Mouse (Mus musculus): ENCODE results near the gene Cdk2ap2. TPM values are rescaled to one million over a fixed set of nuclear protein-coding genes. Genes with fewer than 3 reads are reported as not detected.

Gene Cdk2ap2
- polyA plus RNA-seq, 1 experiment from 2014 or later = 66.9 TPM

DNA sequence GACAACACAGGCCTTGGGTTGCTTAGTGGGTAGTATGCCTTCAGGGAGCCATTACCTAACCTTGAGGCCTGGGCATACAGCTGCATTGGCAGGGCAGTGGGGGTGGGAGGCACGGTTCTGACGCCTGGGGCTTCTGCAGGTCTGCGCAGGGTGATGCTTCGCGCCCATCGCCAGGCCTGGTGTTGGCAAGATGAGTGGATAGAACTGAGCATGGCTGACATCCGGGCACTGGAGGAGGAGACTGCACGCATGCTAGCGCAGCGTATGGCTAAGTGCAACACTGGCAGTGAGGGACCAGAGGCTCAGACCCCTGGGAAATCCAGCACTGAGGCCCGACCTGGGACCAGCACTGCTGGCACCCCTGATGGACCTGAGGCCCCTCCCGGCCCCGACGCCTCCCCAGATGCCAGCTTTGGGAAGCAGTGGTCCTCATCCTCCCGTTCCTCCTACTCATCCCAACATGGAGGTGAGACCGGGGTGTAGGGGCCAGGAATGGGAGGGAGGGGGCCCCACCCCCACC lies 7.8 kb downstream of the Cdk2ap2 start:
- Histone ChIP-seq H3K9ac (replicated peaks) (peak overlapping the region; percentile 18; the same call in 1 of the 2 replicates), H3K27ac (no peak overlapping the region), H3K9me3 (no peaks in the 10 kb centered on the region), H3K4me2 (no peak overlapping the region), H3K4me3 (replicated peaks) (no peak overlapping the region), H3K36me3 (peaks cover 6% of the 10 kb centered on the region; the same call in 1 of the 2 replicates), H3K27me3 (peaks cover 37% of the 10 kb centered on the region), H3K4me1 (replicated peaks) (peaks cover 23% of the 10 kb centered on the region)
- WGBS = 90% methylated on average over 16 of the region's 16 CpGs
- no peak for ATAC-seq (ENCODE audit: insufficient number of reproducible peaks, insufficient read depth, low FRiP score, low TSS enrichment, low read depth)

DNA sequence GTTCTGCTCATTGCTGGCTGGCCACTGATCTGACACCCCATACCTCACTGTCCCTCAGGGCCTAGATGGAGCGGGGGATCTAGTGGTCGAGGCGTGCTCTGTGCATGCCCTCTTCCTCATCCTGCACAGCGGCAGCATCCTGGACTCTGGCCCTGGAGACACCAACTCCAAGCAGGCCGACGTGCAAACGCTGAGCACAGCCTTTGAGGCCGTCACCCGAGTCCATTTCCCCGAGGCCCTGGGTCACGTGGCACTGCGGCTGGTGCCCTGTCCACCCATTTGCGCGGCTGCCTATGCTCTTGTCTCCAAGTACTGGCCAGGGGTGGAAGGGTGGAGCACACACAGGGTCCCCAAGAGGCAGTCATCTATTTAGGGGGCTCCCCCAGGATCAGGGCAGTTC lies 9.7 kb downstream of the Cdk2ap2 start:
- no peaks in the 10 kb centered on the region for H3K9me3 ChIP-seq
- H3K27ac ChIP-seq = no peak overlapping the region
- peaks cover 4% of the 10 kb centered on the region; the same call in 1 of the 2 replicates for H3K4me1 ChIP-seq (replicated peaks)
- peaks cover 10% of the 10 kb centered on the region for H3K36me3 ChIP-seq
- H3K27me3 ChIP-seq = peaks cover 18% of the 10 kb centered on the region
- H3K4me3 ChIP-seq (replicated peaks) = no peak overlapping the region
- no peak overlapping the region for H3K4me2 ChIP-seq
- no peak overlapping the region for H3K9ac ChIP-seq (replicated peaks)
- no peak for ATAC-seq (ENCODE audit: insufficient number of reproducible peaks, insufficient read depth, low FRiP score, low TSS enrichment, low read depth)
- WGBS = 88% methylated on average over 14 of the region's 14 CpGs

DNA sequence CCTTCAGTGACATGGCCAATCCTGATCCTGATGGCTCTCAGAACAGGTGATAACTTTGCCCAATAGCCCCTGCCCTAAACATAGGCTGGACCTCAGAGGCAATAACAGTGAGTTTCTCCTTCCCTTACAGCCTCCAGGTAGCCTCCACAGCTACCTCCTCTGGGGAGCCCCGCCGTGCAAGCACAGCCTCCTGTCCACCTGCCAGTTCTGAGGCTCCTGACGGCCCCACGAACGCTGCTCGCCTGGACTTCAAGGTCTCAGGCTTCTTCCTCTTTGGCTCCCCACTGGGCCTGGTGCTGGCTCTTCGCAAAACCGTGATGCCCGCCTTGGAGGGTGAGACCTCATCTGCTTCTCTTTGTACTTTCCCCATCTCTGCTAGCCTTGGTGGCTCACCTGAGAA lies 11.6 kb downstream of the Cdk2ap2 start:
- Histone ChIP-seq H3K9me3 (no peaks in the 10 kb centered on the region), H3K36me3 (peaks cover 26% of the 10 kb centered on the region), H3K27me3 (no peaks in the 10 kb centered on the region), H3K4me3 (replicated peaks) (no peak overlapping the region), H3K9ac (replicated peaks) (no peak overlapping the region), H3K27ac (no peak overlapping the region), H3K4me1 (replicated peaks) (peaks cover 10% of the 10 kb centered on the region), H3K4me2 (no peak overlapping the region)
- ATAC-seq (ENCODE audit: insufficient number of reproducible peaks, insufficient read depth, low FRiP score, low TSS enrichment, low read depth) = no peak
- WGBS = 87% methylated on average over 9 of the region's 9 CpGs

DNA sequence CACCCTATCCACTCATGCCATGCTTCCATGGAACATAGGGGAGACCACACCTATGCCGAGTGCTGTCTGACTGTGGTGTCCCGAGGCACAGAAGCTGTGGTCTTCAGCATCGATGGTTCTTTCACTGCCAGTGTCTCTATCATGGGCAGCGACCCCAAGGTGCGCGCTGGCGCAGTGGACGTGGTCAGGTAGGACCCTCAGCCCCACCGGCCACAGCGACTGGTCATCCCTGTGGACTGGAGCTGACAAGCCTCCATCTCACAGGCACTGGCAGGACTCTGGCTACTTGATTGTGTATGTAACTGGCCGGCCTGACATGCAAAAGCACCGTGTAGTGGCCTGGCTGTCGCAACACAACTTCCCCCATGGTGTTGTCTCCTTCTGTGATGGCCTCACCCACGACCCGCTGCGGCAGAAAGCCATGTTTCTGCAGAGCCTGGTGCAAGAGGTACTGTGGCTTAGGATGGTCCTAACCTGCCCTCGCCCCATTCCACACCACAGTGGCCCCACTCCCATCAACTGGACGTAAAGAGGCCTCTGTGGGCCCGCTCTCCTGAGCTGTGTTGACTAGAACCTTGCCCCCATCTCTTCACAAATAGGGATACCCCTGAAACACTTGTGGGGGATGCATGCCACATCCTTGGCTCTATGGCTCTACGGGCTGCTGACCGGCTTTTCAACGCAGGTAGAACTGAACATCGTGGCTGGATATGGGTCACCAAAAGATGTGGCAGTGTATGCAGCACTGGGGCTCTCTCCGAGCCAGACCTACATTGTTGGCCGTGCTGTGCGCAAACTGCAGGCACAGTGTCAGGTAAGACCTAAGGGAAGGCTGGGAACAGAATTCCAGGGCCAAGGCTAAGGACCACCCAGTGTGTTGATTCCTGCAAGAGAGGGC lies 15.3 kb downstream of the Cdk2ap2 start:
- ATAC-seq (ENCODE audit: insufficient number of reproducible peaks, insufficient read depth, low FRiP score, low TSS enrichment, low read depth) = no peak
- WGBS = 93% methylated on average over 26 of the region's 26 CpGs
- H3K36me3 ChIP-seq = peaks cover 61% of the 10 kb centered on the region

DNA sequence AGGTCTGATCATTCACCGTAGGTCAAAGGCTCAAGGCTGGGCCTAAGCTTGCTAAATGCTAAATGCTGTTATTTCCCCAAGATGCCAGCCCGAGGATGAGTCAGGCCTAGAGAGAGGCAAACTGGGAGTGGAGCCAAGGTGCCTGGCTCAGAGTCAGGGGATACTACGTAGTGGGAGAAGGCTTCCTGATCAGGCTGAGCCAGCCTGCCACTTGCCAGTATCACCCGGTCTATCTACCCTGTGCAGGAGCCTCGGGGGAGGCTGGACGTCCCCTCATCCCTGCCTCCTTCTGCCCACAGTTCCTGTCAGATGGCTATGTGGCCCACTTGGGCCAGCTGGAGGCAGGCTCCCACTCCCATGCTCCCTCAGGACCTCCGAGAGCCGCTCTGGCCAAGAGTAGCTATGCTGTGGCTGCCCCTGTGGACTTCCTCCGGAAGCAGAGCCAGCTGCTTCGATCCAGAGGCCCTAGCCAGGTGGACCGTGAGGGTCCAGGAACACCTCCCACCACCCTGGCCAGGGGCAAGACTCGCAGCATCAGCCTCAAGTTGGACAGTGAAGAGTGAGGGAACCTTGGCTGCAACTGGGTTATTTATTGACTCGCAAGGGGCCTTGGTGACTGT lies 16.3 kb downstream of the Cdk2ap2 start:
- H3K4me3 ChIP-seq (replicated peaks) = no peak overlapping the region
- peaks cover 19% of the 10 kb centered on the region for H3K4me1 ChIP-seq (replicated peaks)
- H3K9me3 ChIP-seq = no peaks in the 10 kb centered on the region
- H3K27ac ChIP-seq = peak overlapping the region; percentile 83
- H3K4me2 ChIP-seq = peak overlapping the region; percentile 15; the same call in 1 of the 2 replicates
- H3K9ac ChIP-seq (replicated peaks) = no peak overlapping the region; the same call in 1 of the 2 replicates
- 79% methylated on average over 13 of the region's 13 CpGs for WGBS
- 0 out of 2 replicates have a peak, but pooled peaks have one; percentile 14 for ATAC-seq (ENCODE audit: insufficient number of reproducible peaks, insufficient read depth, low FRiP score, low TSS enrichment, low read depth)
- H3K36me3 ChIP-seq = peaks cover 71% of the 10 kb centered on the region
- H3K27me3 ChIP-seq = no peaks in the 10 kb centered on the region

More for the DNA sequence above, 15.3 kb downstream of the Cdk2ap2 start:
- H3K4me1 ChIP-seq (replicated peaks) = peaks cover 19% of the 10 kb centered on the region
- H3K9ac ChIP-seq (replicated peaks) = no peak overlapping the region
- H3K9me3 ChIP-seq = no peaks in the 10 kb centered on the region
- H3K27me3 ChIP-seq = no peaks in the 10 kb centered on the region
- no peak overlapping the region for H3K27ac ChIP-seq
- no peak overlapping the region for H3K4me3 ChIP-seq (replicated peaks)
- H3K4me2 ChIP-seq = no peak overlapping the region

DNA sequence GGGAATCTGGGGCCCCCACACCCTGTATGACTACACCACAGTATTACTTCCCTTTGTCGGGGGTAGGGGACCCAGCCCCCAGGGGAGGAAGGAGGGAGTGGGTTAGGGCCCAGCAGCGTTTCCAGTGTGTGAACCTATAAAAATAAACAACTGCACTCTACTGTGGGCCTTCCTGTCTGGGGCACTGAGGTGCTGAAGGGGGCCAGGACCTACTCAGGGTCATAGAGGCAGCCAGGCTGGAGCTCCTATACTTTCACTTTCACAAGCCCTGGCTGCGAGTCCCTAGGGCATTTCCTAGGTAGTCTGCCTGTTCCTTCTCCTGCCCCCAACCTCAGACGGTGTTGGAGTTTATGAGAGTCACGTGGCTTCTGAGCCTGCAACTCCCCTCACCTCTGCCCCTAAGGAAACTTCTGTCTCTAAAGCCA lies 16.8 kb downstream of the Cdk2ap2 start:
- peak; percentile 22; the same call in 1 of the 2 replicates for ATAC-seq (ENCODE audit: insufficient number of reproducible peaks, insufficient read depth, low FRiP score, low TSS enrichment, low read depth)
- no peaks in the 10 kb centered on the region for H3K9me3 ChIP-seq
- H3K9ac ChIP-seq (replicated peaks) = peak overlapping the region; percentile 4; the same call in 1 of the 2 replicates
- H3K4me1 ChIP-seq (replicated peaks) = peaks cover 19% of the 10 kb centered on the region
- no peaks in the 10 kb centered on the region for H3K27me3 ChIP-seq
- no peak overlapping the region for H3K4me3 ChIP-seq (replicated peaks)
- peak overlapping the region; percentile 15; the same call in 1 of the 2 replicates for H3K4me2 ChIP-seq
- peak overlapping the region; percentile 83 for H3K27ac ChIP-seq
- WGBS = 23% methylated on average over 5 of the region's 5 CpGs
- H3K36me3 ChIP-seq = peaks cover 74% of the 10 kb centered on the region

DNA sequence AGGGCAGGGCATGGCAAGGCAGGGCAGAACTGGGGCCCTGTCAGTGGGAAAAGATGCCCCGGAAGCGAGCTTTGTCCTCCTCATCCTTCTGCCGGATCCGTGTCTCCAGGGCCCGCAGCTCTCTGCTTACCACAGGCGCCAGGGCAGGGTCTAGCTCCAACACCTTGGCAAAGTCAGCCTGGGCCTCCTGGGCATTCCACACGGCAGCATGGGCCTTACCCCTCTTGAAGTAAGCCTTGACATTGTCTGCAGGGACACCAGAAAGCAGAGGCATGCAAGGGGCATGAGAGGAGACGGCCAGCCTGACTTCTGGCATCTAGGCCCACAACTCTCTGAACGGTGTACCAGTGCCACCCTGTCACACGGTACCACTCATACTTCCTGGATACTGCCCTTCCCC lies 17.6 kb downstream of the Cdk2ap2 start:
- H3K27me3 ChIP-seq = no peaks in the 10 kb centered on the region
- no peaks in the 10 kb centered on the region for H3K9me3 ChIP-seq
- 85% methylated on average over 10 of the region's 10 CpGs for WGBS
- no peak overlapping the region for H3K4me2 ChIP-seq
- H3K27ac ChIP-seq = peak overlapping the region; percentile 83
- H3K4me1 ChIP-seq (replicated peaks) = peaks cover 19% of the 10 kb centered on the region
- no peak overlapping the region for H3K9ac ChIP-seq (replicated peaks)
- H3K4me3 ChIP-seq (replicated peaks) = no peak overlapping the region
- ATAC-seq (ENCODE audit: insufficient number of reproducible peaks, insufficient read depth, low FRiP score, low TSS enrichment, low read depth) = no peak
- peaks cover 76% of the 10 kb centered on the region for H3K36me3 ChIP-seq

DNA sequence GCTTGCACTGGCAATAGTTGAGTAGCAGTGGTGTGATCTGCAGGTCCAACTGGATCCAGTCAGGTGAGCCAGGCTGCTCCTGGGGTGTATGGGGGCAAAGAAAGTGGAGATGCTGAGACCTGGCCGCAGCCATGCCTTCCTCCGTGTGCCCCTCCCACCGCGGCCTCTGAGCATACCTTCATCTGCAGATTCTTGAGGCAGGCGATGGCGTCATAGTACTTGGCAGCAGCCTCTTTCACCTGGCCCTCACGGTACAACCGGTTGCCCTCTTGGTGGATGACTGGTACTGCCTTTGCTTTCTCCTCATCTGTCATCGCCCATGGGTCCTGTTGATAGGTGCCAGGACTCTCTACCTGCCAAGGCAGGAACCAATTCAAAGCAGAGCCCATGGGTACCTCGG lies 18.2 kb downstream of the Cdk2ap2 start:
- Histone ChIP-seq H3K4me2 (no peak overlapping the region), H3K27me3 (no peaks in the 10 kb centered on the region), H3K9ac (replicated peaks) (no peak overlapping the region), H3K36me3 (peaks cover 76% of the 10 kb centered on the region), H3K27ac (no peak overlapping the region), H3K4me3 (replicated peaks) (no peak overlapping the region), H3K9me3 (no peaks in the 10 kb centered on the region), H3K4me1 (replicated peaks) (peaks cover 19% of the 10 kb centered on the region)
- no peak for ATAC-seq (ENCODE audit: insufficient number of reproducible peaks, insufficient read depth, low FRiP score, low TSS enrichment, low read depth)
- 96% methylated on average over 10 of the region's 10 CpGs for WGBS

DNA sequence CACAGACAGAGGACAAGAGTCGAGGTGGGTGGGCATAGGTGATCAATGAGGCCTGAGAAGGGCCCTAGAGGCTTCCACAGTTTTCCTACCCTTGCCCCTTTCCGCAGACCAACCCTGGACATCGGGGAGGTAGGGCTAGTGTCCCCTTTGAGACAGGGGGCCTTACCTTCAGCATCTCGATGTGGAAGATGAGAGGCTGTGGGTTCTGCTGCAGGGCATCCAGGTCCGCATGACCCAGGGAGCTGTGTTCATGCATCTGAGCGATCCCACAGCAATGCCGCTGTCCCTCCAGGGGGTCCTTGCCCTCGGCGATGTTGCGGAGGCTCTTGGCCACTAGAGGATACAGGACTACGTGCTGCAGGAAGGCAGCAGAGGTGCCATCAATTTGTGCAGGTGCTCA lies 18.8 kb downstream of the Cdk2ap2 start:
- ATAC-seq (ENCODE audit: insufficient number of reproducible peaks, insufficient read depth, low FRiP score, low TSS enrichment, low read depth) = no peak
- H3K27me3 ChIP-seq = no peaks in the 10 kb centered on the region
- no peak overlapping the region for H3K4me2 ChIP-seq
- no peak overlapping the region for H3K9ac ChIP-seq (replicated peaks)
- H3K4me3 ChIP-seq (replicated peaks) = no peak overlapping the region
- H3K36me3 ChIP-seq = peaks cover 76% of the 10 kb centered on the region
- peaks cover 26% of the 10 kb centered on the region for H3K4me1 ChIP-seq (replicated peaks)
- H3K27ac ChIP-seq = no peak overlapping the region
- no peaks in the 10 kb centered on the region for H3K9me3 ChIP-seq
- 85% methylated on average over 11 of the region's 11 CpGs for WGBS

DNA sequence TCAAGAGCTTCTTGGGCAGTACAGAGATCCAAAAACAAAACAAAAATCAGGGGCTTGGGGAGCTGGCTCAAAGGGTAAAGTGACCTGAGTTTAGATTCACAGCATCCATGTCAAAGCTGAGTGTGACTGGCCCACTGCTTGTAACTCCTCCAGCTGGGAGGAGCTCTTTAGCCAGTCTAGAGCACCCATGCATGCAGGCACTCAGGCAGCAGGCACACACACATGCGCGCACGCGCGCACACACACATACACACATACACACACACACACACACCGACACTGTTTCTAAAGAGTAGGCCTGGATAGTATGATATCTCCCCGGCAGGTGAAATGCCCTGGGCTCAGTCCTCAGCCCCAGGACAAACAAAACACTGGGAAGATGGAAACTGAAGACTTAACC lies 20.0 kb downstream of the Cdk2ap2 start:
- peaks cover 69% of the 10 kb centered on the region for H3K36me3 ChIP-seq
- 99% methylated on average over 7 of the region's 7 CpGs for WGBS
- no peak overlapping the region for H3K9ac ChIP-seq (replicated peaks)

DNA sequence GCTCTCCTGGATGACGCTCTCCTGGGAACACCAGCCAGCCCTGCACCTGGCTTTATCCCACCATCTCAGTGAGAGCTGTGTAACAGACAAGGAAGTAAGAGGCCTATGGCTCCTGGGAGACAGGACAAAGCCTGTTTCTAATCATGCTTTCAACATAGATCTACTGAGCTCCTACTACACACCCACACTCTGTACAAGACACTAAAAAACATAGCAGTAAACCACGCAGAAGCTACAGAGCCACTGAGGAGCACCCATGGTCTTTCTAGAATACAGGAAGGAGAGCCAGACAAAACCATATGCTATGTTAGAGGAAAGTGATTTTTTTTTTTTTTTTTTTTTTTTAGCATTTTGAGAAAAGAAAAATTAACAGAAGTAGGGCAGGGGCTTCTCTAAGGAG lies 21.4 kb downstream of the Cdk2ap2 start:
- H3K9ac ChIP-seq (replicated peaks) = no peak overlapping the region
- ATAC-seq (ENCODE audit: insufficient number of reproducible peaks, insufficient read depth, low FRiP score, low TSS enrichment, low read depth) = no peak
- WGBS = 93% methylated on average over 2 of the region's 2 CpGs
- H3K27ac ChIP-seq = no peak overlapping the region
- no peaks in the 10 kb centered on the region for H3K9me3 ChIP-seq
- H3K27me3 ChIP-seq = no peaks in the 10 kb centered on the region
- H3K4me1 ChIP-seq (replicated peaks) = peaks cover 23% of the 10 kb centered on the region
- H3K36me3 ChIP-seq = peaks cover 55% of the 10 kb centered on the region
- no peak overlapping the region for H3K4me2 ChIP-seq
- H3K4me3 ChIP-seq (replicated peaks) = no peak overlapping the region

More for the DNA sequence above, 20.0 kb downstream of the Cdk2ap2 start:
- no peak for ATAC-seq (ENCODE audit: insufficient number of reproducible peaks, insufficient read depth, low FRiP score, low TSS enrichment, low read depth)
- Histone ChIP-seq H3K27ac (no peak overlapping the region), H3K4me2 (no peak overlapping the region), H3K4me1 (replicated peaks) (peaks cover 28% of the 10 kb centered on the region), H3K9me3 (no peaks in the 10 kb centered on the region), H3K4me3 (replicated peaks) (no peak overlapping the region), H3K27me3 (no peaks in the 10 kb centered on the region)
